9 mouse cellular contexts compared by ENCODE assay signal in the genomic region with DNA sequence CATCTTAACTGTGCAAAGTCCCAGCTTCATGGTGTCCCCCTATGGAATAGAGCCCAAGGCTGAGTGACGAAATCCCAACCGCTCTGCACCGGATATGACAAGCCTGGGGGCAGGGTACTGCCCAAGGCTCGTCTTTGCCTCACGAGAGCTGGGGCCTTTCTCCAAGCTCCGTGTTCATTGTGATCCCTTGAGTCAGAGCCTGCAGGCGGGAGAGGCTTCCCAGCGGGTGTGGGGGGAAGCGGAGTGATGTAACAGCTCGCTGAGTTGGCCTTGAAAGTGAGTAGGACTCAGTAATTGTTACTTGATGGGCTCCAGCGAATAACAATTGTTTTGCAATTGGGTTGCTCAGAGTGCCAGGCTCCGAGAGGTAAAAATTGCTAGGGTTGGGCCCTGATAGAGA. TPM values are rescaled to one million over a fixed set of nuclear protein-coding genes. Genes with fewer than 3 reads are reported as not detected.
A peak's percentile ranks its signal among the peaks of the same experiment; 100 is the strongest.
DNase-seq lines count a peak whose midpoint lies in the region; ATAC-seq and TF ChIP-seq lines count a peak whose summit lies in the region.
"Had no signal": no experiment of that assay in that cellular context is flagged by ENCODE, and none has a peak within 500 bp of the region (broad histone marks: within the 10 kb centered on the region; RNA-seq: fewer than 3 reads in every experiment).

No protein-coding gene starts in this region.

- TF ChIP-seq POLR2A in brain, embryonic 14.5 days (IDR thresholded peaks at IDR 0.05; ENCODE audit: borderline replicate concordance, extremely low read depth, insufficient read depth, insufficient read length, poor library complexity, severe bottlenecking) = no peak

- no peaks in the 10 kb centered on the region for H3K9me3 ChIP-seq in ES-E14 (ENCODE audit: control insufficient read depth, insufficient read depth, low read depth, low read length)
- H3K9me3 ChIP-seq: forebrain, embryonic 13.5 days had no signal

- H3K4me3 ChIP-seq in ES-E14 (ENCODE audit: insufficient read depth in 1 of 2, low read depth in 1 of 2, low read length in 2 of 2, poor library complexity in 1 of 2, severe bottlenecking in 1 of 2) = no peak overlapping the region
- H3K4me3 ChIP-seq: forebrain, embryonic 13.5 days had no signal

- no peak overlapping the region for H3K9ac ChIP-seq in ES-E14 (ENCODE audit: insufficient read depth, low read depth, low read length, poor library complexity, severe bottlenecking)
- H3K9ac ChIP-seq: forebrain, embryonic 13.5 days had no signal

- ATAC-seq in megakaryocyte-erythroid progenitor cell, adult 5-6 weeks (replicated peaks; ENCODE audit: low FRiP score, low TSS enrichment, poor library complexity, severe bottlenecking) = no peak
- ATAC-seq: forebrain, embryonic 13.5 days had no signal

- in situ Hi-C loops in ES-E14 (cut with MboI; ENCODE audit: low sequenced_read_pairs in 2 of 2, unreplicated experiment in 2 of 2) = no loop called here

- DNase-seq in kidney, postnatal 10 days = peak; percentile 17
- no peak for DNase-seq in kidney, adult 8-10 months
- peak; percentile 22 for DNase-seq in ES-E14 (ENCODE audit: low read depth, low spot score)
- DNase-seq in brain, embryonic 14.5 days (ENCODE audit: low read depth) = peak; percentile 14
- DNase-seq in lung, postnatal 10 days = peak; percentile 81
- DNase-seq in cerebellum, postnatal 4 days (ENCODE audit: low spot score in 2 of 2) = no peak
- DNase-seq in cerebellum, adult 9-10 months = no peak

- no peak for TF ChIP-seq CTCF in brain, embryonic 14.5 days (IDR thresholded peaks at IDR 0.05; ENCODE audit: borderline replicate concordance, extremely low read depth, insufficient read depth, insufficient read length)

- no peaks in the 10 kb centered on the region for H3K36me3 ChIP-seq in ES-E14 (ENCODE audit: control insufficient read depth, insufficient read depth, low read length, poor library complexity, severe bottlenecking)

- H3K27ac ChIP-seq in ES-E14 (ENCODE audit: insufficient read depth, low read depth, low read length, poor library complexity, severe bottlenecking) = no peak overlapping the region; the same call in 1 of the 2 replicates
- H3K27ac ChIP-seq: forebrain, embryonic 13.5 days had no signal

- H3K4me1 ChIP-seq in ES-E14 (ENCODE audit: control insufficient read depth in 2 of 2, insufficient read depth in 2 of 2, low read length in 2 of 2, poor library complexity in 1 of 2) = peaks cover 4 to 7% of the 10 kb centered on the region in 2 experiments; a peak in 1 of 4 replicates
- H3K4me1 ChIP-seq: forebrain, embryonic 13.5 days had no signal

TF ChIP-seq in ES-E14, 5 proteins besides CTCF, POLR2A, EP300 and RAD21:
- TF ChIP-seq HCFC1 (IDR thresholded peaks at IDR 0.05; ENCODE audit: borderline replicate concordance, insufficient read depth, low read length) = no peak

RNA-seq across cellular contexts. Expression of a gene that starts 34.4 kb away (rescaled TPM):
- total RNA-seq in ES-E14 (2012; rRNA removed) = 822 and 869 TPM in 2 replicates
- polyA plus RNA-seq in brain, embryonic 14.5 days (2012; rRNA removed) = 247 and 301 TPM in 2 replicates
- total RNA-seq in megakaryocyte-erythroid progenitor cell, adult 5-6 weeks (2014; fragmentation: Nextera tagmentation) = 360 and 383 TPM in 2 replicates
- 607 and 788 TPM in 2 replicates for total RNA-seq in megakaryocyte-erythroid progenitor cell, adult 5-6 weeks (2017)

Comparison
In these comparisons a context has a peak if more than half of its experiments do, and no peak if none do; other contexts are left out.
1. DNase-seq: peak in kidney, postnatal 10 days (single experiment), ES-E14 (single experiment), brain, embryonic 14.5 days (single experiment) and lung, postnatal 10 days (single experiment); none in kidney, adult 8-10 months (0 of 2), cerebellum, postnatal 4 days (0 of 2) and cerebellum, adult 9-10 months (single experiment).